Mouse (Mus musculus) mouse trophoblast stem cell (cell line): ENCODE data around the gene Smim26.

Source experiments
- in situ Hi-C, 2 experiments: fragments of 300-500 bp; cut with MseI, MboI; formaldehyde crosslinking; loops; 2 replicates in 1 of 2; 3 replicates in 1 of 2; pipeline ENCODE4 v1.15.1; 2025

The Smim26 gene

GRCm38 (mm10) chr2:144637204-144637603, 43.4 kb downstream of the Smim26 start:
- in situ Hi-C loops: no loop called here

- in situ Hi-C loops: no loop called here
Measured at GRCm38 (mm10) chr2:144637671-144638395, 44.0 kb downstream of the Smim26 start.

GRCm38 (mm10) chr2:144638719-144639118, 44.9 kb downstream of the Smim26 start:
- in situ Hi-C loops: no loop called here

DNA sequence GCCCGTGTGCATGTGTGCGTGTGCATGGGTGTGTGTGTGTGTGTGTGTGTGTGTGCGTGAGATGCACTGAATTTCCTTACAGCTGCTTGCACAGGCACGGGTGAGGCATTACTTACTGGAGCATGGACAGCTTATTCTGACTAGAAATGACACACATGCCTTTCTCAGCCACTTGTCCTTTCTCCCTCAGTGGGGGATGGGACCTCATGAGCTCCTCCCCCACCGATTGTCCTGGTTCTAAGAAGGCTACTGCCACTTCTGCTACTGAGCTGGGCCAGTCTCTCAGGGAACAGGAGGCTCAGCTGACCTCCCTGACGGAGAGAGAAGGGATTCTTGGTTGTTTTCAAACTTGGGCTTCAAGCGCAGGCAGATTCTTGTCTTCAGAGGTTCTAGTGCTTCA, 46.2 kb downstream of the Smim26 start:
- in situ Hi-C loops: no loop called here

GRCm38 (mm10) chr2:144641991-144642390, 48.1 kb downstream of the Smim26 start:
- in situ Hi-C loops: no loop called here
